Mouse (Mus musculus) layer of hippocampus, adult 18-20 months (tissue): ENCODE results near the gene Nmrk1. TPM values are rescaled to one million over a fixed set of nuclear protein-coding genes. Genes with fewer than 3 reads are reported as not detected.

ENCODE experiments used
- DNase-seq, 2 experiments: peaks; one replicate each; pipeline ENCODE4 v3.0.0; 2022; ENCODE audit warnings: low spot score in 2 of 2
- total RNA-seq, 2 experiments: library from RNA; stranded (reverse); gene quantifications; 2 replicates each; pipeline ENCODE4 v1.2.3; 2021

Gene Nmrk1
- total RNA-seq, 2 experiments from 2014 or later, result 8.7 to 9.3 TPM

DNA sequence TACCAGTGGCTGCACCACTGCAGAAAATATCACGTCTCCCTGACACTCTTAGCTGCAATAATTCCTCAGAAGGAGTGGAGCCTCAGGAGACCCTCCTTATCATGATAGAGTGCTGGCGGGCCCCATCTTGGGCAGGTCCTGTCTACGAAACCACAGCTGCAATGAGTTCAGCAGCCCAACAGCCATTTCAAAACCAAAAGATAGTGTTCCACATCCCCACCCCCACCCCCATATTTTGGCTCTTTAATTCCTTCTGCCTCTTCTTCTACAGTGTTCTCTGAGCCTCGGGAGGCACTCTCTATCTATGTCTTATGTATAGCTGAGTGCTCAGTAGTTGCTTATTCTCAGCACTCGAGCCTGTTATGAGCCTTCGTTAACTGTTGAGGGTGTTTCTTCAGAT, 18.7 kb downstream of the Nmrk1 start:
- DNase-seq, result no peak

DNA sequence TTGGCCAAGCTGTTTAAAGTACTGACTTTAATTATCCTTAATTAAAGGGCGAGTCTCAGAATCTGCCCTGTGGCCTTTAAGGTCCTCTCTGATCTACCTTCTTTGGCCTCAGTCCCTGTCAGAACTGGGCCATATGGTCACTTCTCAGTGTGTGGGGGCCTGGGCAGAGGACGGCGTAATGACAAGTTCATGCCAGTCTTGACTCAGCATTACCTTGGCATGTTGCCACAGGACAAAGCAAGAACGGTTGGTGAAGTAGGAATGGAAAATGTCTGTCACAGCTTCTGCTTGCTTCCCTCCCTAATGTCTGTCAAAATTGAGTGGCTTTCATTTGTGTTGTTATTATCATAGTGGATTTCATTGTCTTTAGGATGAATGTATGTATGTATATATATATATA, 20.8 kb downstream of the Nmrk1 start:
- no peak for DNase-seq

DNA sequence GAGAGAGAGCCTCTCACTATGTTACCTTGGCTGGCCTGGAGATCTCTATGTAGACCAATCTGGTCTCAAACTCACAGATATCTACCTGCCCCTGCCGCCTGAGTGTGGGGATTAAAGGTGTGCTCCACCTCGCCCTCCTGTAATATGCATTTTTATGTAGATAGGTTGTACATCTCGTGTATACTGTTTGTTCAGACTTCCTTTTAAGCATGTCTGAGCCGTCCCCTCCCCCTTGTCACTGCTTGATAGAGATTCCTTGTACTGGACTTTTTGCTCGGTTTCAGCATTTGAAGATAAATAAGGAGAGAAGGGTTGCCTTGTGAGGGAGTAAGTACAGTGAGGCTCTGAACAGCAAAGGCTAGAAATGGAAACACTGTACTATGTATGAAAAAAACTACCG, 21.3 kb downstream of the Nmrk1 start:
- DNase-seq, result no peak

DNA sequence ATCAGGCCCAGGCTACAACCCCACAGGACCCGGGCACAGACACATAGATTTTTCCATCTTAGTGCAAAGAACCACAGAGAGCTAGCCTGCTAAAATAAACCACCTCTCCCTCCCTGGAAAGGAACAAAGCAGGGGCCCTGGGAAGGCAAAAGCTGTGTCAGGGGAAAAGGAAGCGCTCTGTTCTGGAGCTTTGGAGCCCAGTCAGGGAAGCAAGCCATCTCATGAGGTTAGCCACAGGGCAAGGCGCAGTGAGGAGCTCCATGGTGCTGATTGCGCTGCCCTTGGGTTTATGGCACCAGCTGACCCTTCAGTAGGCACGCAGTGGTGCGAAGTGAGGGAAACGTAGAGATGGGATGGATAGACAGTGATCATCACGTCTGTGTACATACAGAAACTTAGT, 22.6 kb downstream of the Nmrk1 start:
- no peak for DNase-seq

DNA sequence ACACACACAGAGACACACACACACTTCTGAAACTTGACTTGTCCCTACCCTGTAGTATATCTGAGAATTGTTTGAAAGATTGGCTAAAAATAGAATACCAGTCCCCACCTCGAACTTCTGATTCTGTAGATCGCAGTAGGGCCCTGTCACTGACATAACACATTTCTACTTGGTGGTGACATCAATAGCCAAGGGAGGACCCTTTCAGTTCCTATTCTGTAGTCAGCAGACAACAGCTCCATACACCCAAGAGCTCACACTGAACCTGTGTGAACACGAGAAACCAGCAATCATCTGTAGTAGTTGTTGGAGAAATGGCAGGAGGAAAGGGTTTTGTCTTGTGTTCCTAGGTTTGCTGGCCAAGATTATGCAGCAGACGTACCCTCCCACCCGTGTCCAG, 23.2 kb downstream of the Nmrk1 start:
- no peak for DNase-seq

DNA sequence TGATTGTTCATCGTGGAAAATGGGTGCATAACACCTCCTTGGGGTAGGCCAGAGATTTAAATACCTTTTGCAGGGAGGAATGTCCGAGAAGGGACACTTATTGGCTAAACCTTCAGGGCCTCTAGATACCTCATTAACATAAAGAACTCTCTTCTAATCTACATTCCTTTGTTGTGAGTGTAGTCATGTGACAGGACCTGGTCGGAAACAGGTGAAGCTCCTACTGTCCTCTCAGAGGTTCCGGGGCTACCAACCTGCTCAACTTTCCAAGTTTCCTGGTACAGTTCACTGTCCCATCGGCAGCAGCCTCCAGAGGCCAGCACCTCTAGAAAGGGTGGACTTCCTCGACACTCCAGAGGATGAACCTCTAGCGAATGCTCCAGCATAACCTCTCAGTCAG, 24.2 kb downstream of the Nmrk1 start:
- no peak for DNase-seq

DNA sequence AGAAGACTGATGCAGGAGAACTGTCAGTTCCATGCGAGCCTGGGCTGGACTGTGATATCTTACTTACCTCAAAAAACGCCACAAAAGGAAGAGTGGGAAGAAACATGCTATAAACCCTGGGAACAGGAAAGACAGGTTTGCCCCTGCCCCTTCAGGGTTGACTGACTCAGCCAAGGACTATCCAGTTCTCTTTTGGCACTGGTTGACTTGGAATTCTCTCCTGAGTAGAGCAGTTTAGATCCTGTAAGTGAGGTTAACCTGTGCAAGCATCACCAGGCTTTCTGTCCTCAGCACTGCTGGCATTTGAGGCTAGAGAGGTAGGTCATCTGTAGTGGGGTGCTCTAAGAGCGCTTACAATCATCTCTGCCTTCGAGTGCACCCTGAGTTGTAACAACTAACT, 26.7 kb downstream of the Nmrk1 start:
- DNase-seq, result no peak

DNA sequence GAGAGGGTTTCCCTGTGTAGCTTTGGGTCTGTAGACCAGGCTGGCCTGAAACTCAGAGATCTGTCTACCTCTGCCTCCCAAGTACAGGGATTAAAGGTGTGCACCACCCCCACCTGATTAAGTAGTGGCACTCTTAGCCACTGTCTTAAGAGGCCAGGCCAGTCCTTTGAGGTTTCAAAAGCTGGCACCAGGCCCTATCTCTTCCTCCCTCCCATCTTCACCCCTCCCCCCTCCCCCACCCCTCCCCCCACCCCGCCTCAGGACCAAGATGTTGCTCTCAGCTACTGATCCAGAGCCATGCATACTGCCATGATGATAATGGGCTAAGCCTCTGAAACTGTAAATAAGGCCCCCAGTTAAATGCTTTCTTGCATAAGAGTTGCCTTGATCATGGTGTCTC, 27.6 kb downstream of the Nmrk1 start:
- DNase-seq, result no peak

DNA sequence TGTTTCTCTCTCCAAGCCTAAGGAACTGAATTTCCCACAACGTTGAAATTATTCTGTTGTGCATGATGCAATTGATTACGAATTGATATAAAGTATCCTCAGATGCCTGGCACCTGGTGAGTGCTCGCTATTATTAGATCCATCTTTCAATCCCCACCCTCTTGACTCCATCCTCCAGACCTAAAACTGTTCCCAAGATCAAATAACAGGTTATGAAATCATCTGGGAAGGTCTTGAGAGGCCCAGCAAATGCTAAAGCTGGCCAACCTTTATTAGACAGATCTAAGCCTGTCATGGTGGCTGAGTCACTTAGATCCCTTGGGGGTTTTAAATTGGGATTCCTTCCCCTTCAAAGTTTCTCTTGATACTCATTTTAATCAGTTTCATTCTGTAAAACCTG, 28.7 kb downstream of the Nmrk1 start:
- no peak for DNase-seq

DNA sequence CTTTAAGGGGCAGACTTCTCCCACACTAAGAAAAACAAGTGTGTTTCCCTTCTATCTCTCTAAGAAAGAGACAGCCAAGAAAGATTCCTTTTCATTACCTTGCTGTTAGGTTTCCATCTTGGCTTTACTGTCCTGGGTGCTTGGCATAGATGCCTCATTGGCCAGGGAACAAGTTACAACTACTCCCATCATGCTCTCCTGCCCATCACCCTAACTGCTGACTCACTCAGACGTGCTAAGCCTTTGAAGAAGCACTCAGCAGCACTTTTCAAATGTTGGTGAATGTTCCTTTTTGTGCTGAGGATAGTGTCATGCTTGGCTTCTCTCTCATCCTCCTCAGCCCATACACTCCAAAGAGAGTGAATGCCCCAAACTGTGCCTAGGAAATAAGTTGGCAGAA, 29.9 kb downstream of the Nmrk1 start:
- DNase-seq, result no peak

DNA sequence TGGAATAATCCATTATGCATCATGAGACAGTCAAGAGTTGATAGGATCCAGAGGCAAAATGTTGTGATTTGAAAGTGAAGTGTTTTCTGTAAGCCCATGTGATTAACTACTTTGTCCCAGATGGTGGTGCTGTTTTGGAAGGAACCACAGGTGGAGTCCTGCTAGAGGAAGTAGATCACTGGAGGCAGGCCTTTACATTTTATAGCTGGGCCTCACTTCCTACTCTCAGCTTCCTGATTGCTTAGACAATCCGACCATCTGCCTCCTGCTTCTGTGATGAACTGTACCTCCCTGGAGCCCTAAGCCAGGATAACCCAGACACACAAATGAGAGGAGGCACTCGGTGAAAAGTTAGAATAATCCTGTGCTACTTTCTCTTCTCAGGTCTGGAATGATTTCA, 32.2 kb downstream of the Nmrk1 start:
- DNase-seq, result no peak

DNA sequence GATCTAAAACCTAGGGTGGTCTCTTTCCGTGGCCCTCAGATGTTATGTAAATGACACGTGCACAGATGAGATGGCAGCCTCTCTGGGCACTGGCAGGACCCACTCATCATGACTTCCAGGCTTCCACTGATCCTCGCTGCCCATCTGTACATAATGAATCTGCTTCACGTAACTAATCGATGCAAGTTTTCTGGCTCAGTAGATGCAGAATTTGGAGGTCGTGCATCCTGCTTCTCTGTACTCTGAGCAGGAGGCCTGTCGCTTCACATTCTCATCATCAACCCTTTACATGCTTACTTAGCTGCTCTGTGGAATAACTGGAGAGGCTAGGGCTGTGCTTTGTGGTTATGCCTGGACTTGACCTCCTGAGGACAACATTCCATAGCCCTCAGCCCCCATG, 35.2 kb downstream of the Nmrk1 start:
- no peak for DNase-seq

DNA sequence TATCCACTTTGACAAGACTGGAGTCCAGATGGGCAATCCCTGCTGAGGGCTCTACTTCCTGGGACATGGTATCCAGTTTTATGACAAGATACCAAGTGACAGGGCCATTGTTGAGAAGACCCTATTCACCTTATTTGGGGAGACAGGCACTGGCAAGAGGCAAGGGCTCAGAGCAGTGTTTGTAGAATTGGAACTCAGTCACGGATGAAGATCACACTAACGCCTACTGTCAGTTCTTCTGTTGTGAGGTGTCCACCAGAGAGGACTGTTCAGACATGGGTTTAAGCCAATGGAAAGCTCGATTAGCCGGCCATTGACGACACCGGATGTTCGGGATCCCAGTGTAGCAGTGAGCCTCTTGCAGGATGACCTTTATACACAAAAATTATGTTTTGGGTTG, 37.8 kb downstream of the Nmrk1 start:
- no peak for DNase-seq

DNA sequence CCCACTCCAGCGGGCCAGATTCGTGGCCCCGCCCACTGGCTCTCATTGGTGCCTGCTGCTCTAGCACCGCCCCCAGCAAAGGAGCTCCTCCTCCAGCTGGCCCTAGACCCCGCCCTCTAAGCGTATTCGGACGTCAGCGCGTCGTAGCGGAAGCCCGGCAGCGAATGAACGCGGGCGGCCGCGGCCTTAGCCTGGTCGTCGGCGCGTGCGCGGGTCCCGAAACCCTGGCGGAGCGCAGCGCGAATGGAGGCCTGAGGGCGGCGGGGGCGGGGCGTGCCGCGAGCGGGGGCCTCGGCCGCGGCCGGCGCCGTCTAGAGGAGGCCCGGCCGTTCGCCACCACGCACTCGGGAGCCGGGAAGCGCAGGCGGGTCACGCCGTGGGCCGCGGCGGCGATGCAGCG, 38.9 kb downstream of the Nmrk1 start, which contains the start of gene Carnmt1:
Gene Carnmt1, plus strand, starts transcription at position 157 of the 400 bp plus-strand sequence.
- DNase-seq, result peak; percentile 97 to 98

DNA sequence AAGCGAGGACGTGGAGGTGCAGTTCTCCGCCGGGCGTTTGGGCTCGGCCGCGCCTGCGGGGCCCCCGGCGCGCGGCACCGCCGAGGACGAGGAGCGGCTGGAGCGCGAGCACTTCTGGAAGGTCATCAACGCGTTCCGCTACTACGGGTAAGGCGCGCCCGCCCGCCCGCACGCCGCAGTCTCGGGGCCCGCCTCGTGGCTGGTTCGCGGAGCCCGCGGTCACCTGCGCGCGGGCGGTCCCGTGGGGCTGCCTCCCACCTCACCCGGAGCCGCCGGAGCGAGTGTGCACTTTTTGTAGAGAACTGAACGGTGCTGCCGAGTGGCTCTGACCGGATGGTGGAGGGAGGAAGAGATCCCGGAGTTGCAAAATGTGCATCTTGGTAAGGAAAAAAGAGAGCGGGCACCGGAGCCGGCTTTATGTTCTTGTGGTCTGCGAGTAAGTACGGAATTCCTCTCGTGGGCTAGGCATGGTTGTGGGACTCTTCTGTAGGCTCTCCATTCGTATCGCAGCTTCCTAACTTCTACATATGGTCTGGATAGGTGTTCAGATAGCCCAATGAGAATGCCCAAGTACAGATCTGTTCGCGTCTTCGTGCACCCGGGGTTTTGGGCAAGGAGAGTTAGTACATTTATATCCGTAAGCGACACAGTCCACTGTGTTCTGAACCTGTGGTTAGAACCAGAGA, 39.4 kb downstream of the Nmrk1 start:
- peak; percentile 23 to 49 for DNase-seq

DNA sequence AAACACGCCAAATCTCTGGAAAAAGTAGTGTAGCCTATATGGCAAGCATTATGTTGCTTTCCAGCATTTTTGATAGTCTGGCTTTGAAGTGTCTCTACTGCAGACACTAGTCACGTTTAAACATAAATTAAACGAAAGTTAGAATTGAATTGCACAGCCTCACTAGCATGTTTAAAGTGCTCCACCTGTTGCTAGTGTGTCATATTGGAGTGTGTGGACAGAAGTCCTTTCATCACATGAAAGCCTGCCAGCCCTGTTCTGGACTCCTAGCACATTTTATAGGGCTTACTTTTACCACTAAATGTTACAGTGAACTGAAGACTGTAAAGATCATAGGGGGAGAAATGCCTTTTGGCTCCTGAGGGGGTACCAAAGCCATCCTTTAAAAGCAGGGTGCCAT, 40.7 kb downstream of the Nmrk1 start:
- no peak for DNase-seq

DNA sequence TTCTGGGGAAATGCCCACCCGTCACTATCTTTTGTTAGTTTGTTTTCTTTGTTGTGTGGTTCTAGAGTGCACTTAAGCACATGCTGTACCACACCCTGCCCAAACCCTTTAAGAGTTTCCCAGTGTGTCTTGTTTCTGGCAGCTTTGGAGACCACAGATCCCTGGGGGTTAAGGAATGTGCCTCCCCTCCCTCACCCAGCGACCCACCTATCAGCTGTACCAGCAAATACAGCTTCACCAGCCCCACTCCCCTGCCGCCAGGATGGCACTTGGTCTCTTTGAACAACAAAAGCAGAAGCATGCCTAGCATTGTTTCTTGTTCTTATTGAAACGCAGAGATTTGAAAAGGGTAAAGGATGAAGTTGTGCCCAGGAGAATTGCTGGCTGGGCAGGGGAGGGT, 41.4 kb downstream of the Nmrk1 start:
- DNase-seq, result no peak

DNA sequence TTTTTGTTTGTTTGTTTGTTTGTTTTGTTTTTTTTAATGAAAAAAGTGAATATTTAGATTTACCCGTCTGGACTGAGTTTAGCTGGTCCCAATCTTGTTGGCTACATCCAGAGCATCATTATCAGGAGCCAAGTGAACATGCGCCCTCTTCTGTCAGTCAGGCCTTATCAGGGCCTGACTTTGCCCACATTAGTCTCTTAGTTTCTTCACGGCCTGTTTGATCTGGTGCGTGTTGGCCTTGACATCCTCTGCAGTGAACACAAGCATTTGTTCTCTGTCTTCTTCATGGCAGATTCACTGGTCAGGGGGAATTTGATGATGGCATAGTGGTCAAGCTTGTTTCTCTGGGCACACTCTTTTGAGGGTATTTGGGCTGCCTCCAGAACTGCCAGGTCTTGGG, 50.4 kb downstream of the Nmrk1 start:
- DNase-seq, result no peak

DNA sequence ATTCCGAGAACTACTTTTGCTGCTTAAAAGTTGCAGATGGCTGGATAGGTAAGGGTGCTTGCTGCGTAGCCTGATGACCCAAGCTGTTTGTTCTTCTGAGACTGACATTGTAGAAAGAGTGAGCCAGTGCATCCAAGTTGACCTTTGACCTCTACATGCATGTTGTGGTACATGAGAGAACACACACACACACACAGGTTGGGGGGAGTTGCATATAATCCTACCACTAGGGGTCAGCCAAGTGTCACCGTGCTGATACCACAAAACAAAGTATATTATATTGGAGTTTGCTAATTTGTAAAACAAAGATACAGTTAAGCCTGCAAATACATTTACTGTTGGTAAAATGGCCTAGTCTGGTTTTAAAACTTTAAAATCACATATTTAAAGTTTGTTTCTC, 55.8 kb downstream of the Nmrk1 start:
- peak in 1 of 2 experiments; percentile 51 for DNase-seq

DNA sequence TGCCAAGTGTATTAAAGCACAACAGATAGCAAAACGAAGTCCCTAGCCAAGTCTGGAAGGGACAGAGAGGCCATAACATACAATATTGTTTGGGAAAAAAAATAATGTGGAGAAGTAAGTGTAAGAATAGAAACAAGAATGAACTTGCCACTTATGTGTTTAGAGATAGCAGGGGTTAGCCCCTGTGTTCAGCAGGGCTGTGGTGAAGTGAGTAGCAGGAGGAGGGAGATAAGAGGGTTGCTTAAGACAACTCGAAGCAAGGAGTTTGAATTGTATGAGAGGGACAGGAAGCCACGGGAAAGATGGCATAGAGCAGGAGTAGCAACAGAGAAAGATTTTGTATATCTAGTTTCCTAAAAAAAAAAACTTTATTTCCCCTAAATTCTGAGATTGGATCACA, 60.4 kb downstream of the Nmrk1 start:
- DNase-seq, result no peak

DNA sequence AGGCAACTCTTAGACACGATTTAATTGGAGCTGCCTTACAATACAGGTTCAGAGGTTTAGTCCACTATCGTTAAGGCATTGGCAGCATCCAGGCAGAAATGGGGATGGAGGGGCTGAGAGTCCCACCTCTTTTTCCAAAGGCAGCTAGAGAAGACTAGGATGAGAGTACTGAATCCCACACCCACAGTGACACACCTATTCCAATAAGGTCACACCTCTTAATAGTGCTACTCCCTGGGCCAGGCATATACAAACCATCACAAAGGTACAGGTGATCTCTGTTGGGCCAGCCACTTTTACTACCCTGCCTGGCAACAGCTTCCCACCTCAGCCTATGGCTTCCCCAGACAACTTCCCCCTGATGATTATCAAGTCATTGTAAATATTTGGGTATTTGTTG, 61.0 kb downstream of the Nmrk1 start:
- DNase-seq, result no peak

DNA sequence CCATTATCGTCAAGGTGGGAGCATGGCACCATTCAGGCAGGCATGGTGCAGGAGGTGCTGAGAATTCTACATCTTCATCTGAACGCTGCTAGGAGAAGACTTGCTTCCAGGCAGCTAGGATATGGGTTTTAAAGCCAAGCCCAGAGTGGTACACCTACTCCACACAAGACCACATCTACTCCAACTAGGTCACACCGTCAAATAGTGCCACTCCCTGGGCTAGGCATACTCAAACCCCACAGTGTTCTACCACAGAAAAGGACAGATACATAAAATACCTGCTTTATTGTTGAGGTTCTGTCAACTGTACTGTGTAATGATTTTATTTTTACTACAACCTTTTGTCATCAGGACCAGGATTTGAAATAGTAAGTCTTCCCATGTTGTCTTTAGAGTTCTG, 63.4 kb downstream of the Nmrk1 start:
- DNase-seq, result no peak

DNA sequence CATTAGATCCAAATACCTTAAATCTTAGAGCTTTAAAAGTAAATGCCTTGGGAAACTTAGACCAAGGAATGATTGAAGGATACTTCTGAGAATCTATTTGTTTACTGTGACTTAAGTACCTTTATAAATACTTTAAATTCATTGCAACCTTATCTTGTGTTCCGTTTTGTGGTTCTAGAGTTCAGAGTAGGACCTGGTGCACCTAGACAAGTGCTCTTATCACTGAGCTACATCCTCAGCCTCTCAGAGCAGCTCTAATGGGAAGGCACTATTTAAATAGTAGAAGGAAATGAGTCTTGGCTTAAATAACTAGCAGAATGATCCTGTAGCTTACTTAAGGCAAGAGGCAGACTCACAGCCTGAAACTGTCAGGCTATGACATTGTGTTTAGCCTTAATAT, 63.8 kb downstream of the Nmrk1 start:
- no peak for DNase-seq
